Mouse (Mus musculus) left cerebral cortex, adult 6 months (tissue): ENCODE results near the gene Nat8f1. TPM values are rescaled to one million over a fixed set of nuclear protein-coding genes. Genes with fewer than 3 reads are reported as not detected.

Experiments used
- long read RNA-seq, 2 experiments: library from polyadenylated mRNA; unstranded; transcript quantifications; one replicate each; pipeline ENCODE4 v2.0.0; 2019 to 2020
- polyA plus RNA-seq: library from polyadenylated mRNA; unstranded; fragments of <200 nt; fragmentation: Nextera tagmentation; gene quantifications from 2 replicates; pipeline ENCODE4 v1.2.3, GENCODE M21; 2021

Nat8f1 gene
- polyA plus RNA-seq: 40.6 and 46.9 TPM in 2 replicates
- long read RNA-seq, experiment 1, transcript Nat8f1-201 (2 exons, 1,021 nt): major isoform, 41 of 53 reads
- long read RNA-seq, experiment 1, transcript Nat8f1-203 (2 exons, 786 nt): minor isoform, 6 of 53 reads
- long read RNA-seq, experiment 1, partial matches to known transcripts: 0 of 53 reads
- long read RNA-seq, experiment 1, other reads (novel, unspliced or antisense): 5 of 53 reads
- long read RNA-seq, experiment 2, transcript Nat8f1-201 (2 exons, 1,021 nt): major isoform, 34 of 44 reads
- long read RNA-seq, experiment 2, partial matches to known transcripts: 6 of 44 reads
- long read RNA-seq, experiment 2, other reads (novel, unspliced or antisense): 3 of 44 reads

GRCm38 (mm10) chr6:85915539-85916513 is at the start of gene Nat8f1:
TSS of gene Nat8f1 (minus strand) at chr6:85915687.

DNA sequence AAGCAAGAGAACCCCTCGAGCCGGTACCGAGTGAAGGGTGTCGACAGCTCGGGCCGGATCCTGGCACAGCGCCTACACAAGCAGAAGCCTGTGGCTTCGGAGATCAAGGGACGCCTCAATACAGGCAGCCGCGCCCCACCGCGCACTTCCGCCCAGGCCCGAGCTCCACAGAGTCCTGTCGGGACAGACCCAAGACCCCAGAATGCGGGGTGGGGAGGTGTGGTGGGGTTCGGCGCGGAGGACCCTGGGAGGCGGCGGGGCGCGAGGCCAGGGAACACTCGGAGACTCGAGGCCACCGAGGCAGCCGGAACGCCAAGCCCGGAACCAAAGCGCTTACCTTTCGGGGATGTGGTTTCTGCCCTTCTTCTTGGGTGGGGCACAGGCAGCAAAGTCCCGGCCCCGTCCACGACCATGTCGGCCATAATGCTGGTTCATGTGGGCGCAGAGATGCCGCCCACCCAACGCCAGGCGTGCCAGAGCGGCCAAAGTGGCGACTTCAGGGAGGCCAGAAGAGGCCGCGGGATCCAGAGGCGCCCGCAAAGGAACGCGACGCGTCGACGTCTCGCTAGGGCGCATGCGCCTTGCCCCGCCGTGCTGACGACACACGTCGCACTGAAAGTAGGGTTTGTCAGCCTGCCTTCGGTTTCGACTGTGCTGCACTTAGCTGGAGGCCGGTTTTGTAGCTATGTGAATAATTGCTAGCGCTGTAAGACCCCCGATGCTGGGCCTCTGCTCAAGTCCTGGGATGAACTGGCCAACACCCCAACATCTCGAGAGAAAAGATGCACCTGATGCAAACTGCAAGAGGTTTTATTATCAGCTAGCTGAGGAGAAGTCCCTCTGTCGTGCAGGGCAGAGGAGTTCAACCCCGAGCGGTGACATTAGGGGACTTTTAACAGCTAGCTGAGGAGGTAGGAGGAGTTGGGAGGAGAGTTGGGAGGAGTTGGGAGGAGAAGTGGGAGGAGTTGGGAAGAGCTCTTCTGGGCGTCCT is 45.9 kb upstream of the Nat8f1 start, which contains the start of gene Dusp11:
Gene Dusp11, minus strand, starts transcription at position 567 of the 991 bp plus-strand sequence.

DNA sequence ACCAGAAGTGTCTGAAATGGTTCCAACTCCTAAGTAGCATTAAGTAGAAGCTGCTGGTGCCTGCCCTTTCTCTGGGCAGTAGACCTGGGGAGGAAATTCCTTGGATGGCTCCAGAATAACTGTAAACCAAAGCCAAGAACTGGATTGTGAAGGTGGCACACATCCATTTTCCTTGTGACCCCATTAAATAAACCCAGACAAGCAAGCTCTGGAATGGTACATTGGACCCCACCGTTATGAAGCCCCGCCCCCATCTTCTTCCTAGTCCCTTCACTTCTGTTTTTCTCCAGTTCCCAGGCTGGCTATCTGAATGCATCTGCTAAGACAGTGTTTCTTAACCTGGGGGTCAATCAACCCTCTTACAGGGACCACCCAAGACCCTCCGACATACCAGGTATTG is 3.9 kb downstream of the Nat8f1 start, which contains the start of gene Tprkb:
Gene Tprkb, plus strand, starts transcription at position 279 of the 400 bp plus-strand sequence.

GRCm38 (mm10) chr6:85904642-85905061 is 10.8 kb downstream of the Nat8f1 start, which contains the start of gene Nat8f4:
TSS of gene Nat8f4 (minus strand) at chr6:85904884.

GRCm38 (mm10) chr6:85869006-85869405 is 46.5 kb downstream of the Nat8f1 start, which contains the start of gene Nat8f2:
TSS of gene Nat8f2 (minus strand) at chr6:85869158.

Other genes with a start within 250 kb of the Nat8f1 start
- gene Nat8f7, start 202.5 kb downstream of the Nat8f1 start, polyA plus RNA-seq: 0.88 TPM in 2 replicates
- 3.7 and 8.5 TPM in 2 replicates for gene Nat8f3, start 149.9 kb downstream of the Nat8f1 start, polyA plus RNA-seq
- gene Nat8f6, start 94.7 kb downstream of the Nat8f1 start, polyA plus RNA-seq: 0.23 and 0.51 TPM in 2 replicates
- gene Nat8f5, start 94.7 kb downstream of the Nat8f1 start, polyA plus RNA-seq: 4.1 and 4.2 TPM in 2 replicates
- gene Nat8, start 83.6 kb downstream of the Nat8f1 start, polyA plus RNA-seq: 2.3 and 2.7 TPM in 2 replicates
- 0.04 and 0.12 TPM in 2 replicates for gene Nat8f2, start 46.5 kb downstream of the Nat8f1 start, polyA plus RNA-seq
- gene Nat8f4, start 10.8 kb downstream of the Nat8f1 start, polyA plus RNA-seq: 7.3 and 9.2 TPM in 2 replicates
- 90.7 and 91.6 TPM in 2 replicates for gene Tprkb, start 3.8 kb downstream of the Nat8f1 start, polyA plus RNA-seq
- 10.1 and 12.5 TPM in 2 replicates for gene Dusp11, start 46.0 kb upstream of the Nat8f1 start, polyA plus RNA-seq
- not detected in 2 replicates for gene Figla, start 100.5 kb upstream of the Nat8f1 start, polyA plus RNA-seq
- gene Add2, start 113.0 kb upstream of the Nat8f1 start, polyA plus RNA-seq: 74.7 and 75.3 TPM in 2 replicates